Mouse (Mus musculus) lung, postnatal 0 days (tissue): ENCODE measurements at regions not wholly inside any gene's neighbourhood (a gene's known extent, or its start where the extent isn't known, plus 50 kb on each side); places are given as distances from the start of the nearest gene placed in this dataset.

Source experiments
- CTCF ChIP-seq: IDR thresholded peaks from 2 replicates; pipeline ENCODE4 v1.5.1; 2016; ENCODE audit warnings: antibody characterized with exemption, mild to moderate bottlenecking
- EP300 ChIP-seq: IDR thresholded peaks from 2 replicates; pipeline ENCODE4 v1.6.1; 2016; ENCODE audit warnings: antibody characterized with exemption, mild to moderate bottlenecking, control low read depth

DNA sequence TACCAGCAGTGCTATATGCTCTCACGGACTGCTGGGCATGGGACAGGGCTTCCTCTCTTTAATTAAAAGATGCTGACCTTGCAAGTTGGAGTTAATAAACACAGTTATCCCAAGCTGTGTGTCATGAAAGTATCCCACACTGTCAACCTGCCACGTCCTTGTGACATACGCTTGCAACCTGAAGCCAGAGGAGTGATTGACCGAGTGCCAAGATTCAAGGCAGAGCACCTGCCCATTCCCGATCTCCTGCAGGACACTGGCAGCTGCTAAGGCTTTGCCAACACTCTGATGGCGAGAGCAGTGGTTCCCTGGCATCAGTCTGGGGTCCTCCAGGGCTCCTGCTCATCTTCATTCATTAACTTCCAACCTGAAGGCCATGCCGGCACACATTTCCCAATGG lies 175.8 kb upstream of the A430005L14Rik start:
- TF ChIP-seq CTCF (no peak), EP300 (no peak)
